Mouse (Mus musculus): ENCODE measurements around the gene Abca5. TPM values are rescaled to one million over a fixed set of nuclear protein-coding genes. Genes with fewer than 3 reads are reported as not detected.
A peak's percentile ranks its signal among the peaks of the same experiment; 100 is the strongest.

The Abca5 gene
- polyA plus RNA-seq, 1 experiment from 2014 or later, result 8.7 TPM

DNA sequence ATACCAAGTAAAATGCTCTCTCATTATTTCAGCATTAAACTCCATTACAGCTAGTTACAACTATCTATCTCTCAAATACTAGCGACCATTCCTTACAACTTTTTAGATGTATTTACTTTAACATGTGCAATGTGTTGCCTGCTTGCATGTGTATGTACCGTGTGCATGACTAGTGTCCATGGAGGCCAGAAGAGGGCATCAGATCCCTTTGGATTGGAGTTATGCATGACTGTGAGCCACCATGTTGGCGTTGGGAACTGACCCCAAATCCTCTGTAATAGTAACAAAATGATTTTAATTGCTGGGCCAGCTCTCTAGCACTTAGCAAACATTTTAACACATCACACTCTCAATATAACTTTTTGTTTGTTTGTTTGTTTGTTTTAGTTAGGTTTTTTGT lies 49.1 kb downstream of the Abca5 start:
- Histone ChIP-seq H3K27ac (no peak overlapping the region), H3K4me2 (no peak overlapping the region), H3K4me1 (replicated peaks) (no peaks in the 10 kb centered on the region), H3K4me3 (no peak overlapping the region), H3K9ac (no peak overlapping the region), H3K27me3 (no peaks in the 10 kb centered on the region), H3K36me3 (peaks cover 22% of the 10 kb centered on the region), H3K9me3 (no peaks in the 10 kb centered on the region)
- ATAC-seq (ENCODE audit: low FRiP score), result no peak
- WGBS, result 84% methylated on average over 3 of the region's 3 CpGs

DNA sequence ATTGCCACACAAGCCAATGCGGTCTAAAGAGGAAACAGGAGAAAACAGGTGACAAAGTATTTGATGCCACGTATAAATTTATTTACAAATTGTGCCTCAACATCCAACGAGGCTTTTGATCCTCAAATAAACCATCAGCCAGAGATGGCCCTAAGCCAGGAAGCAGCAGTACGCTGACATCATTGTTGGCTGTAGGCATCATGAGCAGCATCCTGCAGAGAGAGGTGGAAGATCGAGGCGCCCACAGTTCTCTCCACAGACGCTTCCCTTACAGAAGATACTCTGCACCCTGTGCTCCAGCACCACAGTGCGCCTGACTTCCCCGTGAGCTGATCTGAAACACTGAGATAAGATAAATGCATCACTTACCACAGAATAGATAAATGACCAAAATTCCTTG lies 49.8 kb downstream of the Abca5 start:
- Histone ChIP-seq H3K4me2 (no peak overlapping the region), H3K27ac (no peak overlapping the region), H3K9ac (no peak overlapping the region), H3K36me3 (peaks cover 26% of the 10 kb centered on the region), H3K27me3 (no peaks in the 10 kb centered on the region), H3K4me3 (no peak overlapping the region), H3K9me3 (no peaks in the 10 kb centered on the region), H3K4me1 (replicated peaks) (no peaks in the 10 kb centered on the region)
- WGBS, result 73% methylated on average over 9 of the region's 9 CpGs
- no peak for ATAC-seq (ENCODE audit: low FRiP score)

DNA sequence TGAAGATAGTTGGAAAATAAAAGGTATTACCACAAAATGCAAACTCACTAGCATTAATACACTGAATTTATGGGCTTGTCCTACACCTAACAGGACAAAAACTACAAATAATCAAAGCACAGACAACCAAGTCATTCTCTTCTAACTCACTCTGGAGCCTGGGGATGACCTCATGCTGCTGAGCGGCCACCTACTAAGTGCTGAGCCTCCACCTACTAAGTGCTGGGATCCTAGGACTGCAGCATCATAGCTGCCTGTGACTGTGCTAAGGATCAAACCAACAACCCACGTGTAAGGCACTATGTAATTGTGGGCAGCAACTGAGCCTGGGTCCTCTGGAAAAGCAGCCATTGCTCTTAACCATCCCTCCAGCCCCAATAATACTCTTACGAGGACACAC lies 51.2 kb downstream of the Abca5 start:
- 88% methylated on average over 3 of the region's 3 CpGs for WGBS
- no peaks in the 10 kb centered on the region for H3K4me1 ChIP-seq (replicated peaks)

DNA sequence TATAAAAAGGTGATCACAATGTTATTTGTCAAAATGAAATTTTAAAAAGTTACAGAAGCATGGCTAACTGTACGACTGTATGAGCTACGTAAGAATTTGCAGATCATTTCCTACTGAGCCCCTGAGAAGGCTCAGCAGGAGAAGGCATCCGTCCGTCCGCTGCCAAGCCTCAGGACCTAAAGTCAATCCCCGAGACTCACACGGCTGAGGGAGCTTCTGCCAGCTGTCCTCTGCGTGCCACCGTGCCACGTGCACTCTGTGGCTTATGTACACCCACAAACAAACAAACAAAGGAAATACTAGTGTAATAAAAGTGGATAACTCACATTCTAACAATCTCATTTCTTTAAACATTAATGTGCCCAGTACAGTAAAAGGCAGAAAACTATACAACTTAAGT lies 52.7 kb downstream of the Abca5 start:
- Histone ChIP-seq H3K9me3 (no peaks in the 10 kb centered on the region), H3K27me3 (no peaks in the 10 kb centered on the region), H3K4me2 (no peak overlapping the region), H3K4me3 (no peak overlapping the region), H3K27ac (no peak overlapping the region), H3K36me3 (peaks cover 11% of the 10 kb centered on the region), H3K9ac (no peak overlapping the region), H3K4me1 (replicated peaks) (no peaks in the 10 kb centered on the region)
- 72% methylated on average over 10 of the region's 10 CpGs for WGBS
- ATAC-seq (ENCODE audit: low FRiP score), result no peak

More for the DNA sequence above, 51.2 kb downstream of the Abca5 start:
- Histone ChIP-seq H3K36me3 (peaks cover 19% of the 10 kb centered on the region), H3K9me3 (no peaks in the 10 kb centered on the region), H3K4me2 (no peak overlapping the region), H3K4me3 (no peak overlapping the region), H3K27ac (no peak overlapping the region), H3K27me3 (no peaks in the 10 kb centered on the region), H3K9ac (no peak overlapping the region)
- ATAC-seq (ENCODE audit: low FRiP score), result no peak

DNA sequence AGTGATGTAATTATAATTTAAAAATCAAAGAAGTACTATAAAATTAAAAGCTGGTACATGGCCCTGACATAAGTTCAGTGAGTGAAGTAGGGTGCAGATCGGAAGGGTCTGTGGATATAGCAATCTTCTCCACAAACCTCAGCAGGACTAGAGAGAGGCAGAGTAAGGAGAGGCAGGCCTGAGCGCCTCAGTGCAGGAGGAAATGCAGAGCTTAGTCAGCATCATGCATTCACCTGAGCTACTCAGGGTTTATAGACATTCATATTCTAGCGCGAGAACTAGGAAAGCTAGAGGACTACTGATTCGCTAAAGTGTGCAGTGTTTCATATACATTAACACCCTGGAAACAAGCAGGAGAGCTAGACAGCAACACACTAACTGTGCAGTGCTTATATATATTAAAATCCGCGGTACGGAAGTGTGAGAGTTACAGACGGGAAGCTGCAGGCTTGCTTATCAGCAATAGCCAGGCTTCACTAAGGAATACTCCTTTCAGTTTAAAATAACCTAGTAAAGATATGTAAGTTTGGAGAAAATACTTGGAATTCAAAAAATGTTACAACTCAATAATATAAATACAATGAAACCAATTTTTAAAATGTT lies 53.2 kb downstream of the Abca5 start:
- Histone ChIP-seq H3K4me1 (replicated peaks) (no peaks in the 10 kb centered on the region), H3K27me3 (no peaks in the 10 kb centered on the region), H3K4me3 (no peak overlapping the region), H3K9me3 (no peaks in the 10 kb centered on the region), H3K27ac (no peak overlapping the region), H3K9ac (no peak overlapping the region), H3K4me2 (no peak overlapping the region), H3K36me3 (peaks cover 11% of the 10 kb centered on the region)
- ATAC-seq (ENCODE audit: low FRiP score), result no peak
- 90% methylated on average over 9 of the region's 9 CpGs for WGBS

DNA sequence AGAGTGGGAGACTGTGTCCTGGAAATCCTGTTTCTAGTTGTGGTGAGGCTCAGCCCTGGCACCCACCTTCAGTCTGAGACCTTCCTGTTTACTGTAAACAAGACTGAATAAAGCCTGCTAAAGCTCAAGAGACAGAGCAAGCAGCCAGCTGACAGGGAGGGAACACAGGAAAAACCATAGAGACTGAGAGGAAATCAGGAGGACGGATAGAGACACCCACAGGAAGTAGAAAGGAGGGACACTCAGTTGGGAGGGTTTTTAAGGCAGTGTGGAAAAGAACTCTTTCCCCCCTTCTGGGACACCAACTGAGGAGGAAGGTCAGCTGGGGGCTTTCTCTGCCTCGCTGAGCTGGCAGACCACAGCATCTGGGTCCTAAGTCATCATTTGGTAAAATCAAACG lies 62.7 kb downstream of the Abca5 start:
- Histone ChIP-seq H3K4me2 (no peak overlapping the region), H3K36me3 (peaks cover 5% of the 10 kb centered on the region), H3K27me3 (no peaks in the 10 kb centered on the region), H3K4me1 (replicated peaks) (no peaks in the 10 kb centered on the region), H3K27ac (no peak overlapping the region), H3K4me3 (no peak overlapping the region), H3K9me3 (no peaks in the 10 kb centered on the region), H3K9ac (no peak overlapping the region)
- WGBS, result 69% methylated on average over 3 of the region's 3 CpGs
- no peak for ATAC-seq (ENCODE audit: low FRiP score)

DNA sequence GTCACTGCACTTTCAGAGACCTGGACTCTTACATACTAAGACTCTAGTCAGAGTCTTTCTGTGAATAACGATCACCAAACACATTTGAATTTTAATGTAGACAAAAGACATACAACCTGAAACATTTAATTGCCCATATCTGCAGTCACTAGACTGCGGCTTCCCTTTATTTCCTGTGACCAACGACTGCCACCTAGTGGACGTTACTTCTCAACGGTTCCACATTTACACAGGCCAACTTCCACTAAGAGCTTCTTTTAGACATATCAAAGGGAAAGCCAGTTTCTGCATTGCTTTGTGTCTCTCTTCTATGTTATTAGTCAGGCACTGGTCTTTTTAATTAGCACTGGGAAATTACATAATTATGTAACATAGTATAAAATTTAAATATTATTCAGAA lies 65.8 kb downstream of the Abca5 start:
- ATAC-seq (ENCODE audit: low FRiP score), result no peak
- Histone ChIP-seq H3K9ac (no peak overlapping the region), H3K27ac (no peak overlapping the region), H3K4me1 (replicated peaks) (no peaks in the 10 kb centered on the region), H3K36me3 (peaks cover 3% of the 10 kb centered on the region; the same call in 1 of the 2 replicates), H3K4me2 (no peak overlapping the region), H3K27me3 (no peaks in the 10 kb centered on the region), H3K9me3 (no peaks in the 10 kb centered on the region), H3K4me3 (no peak overlapping the region)
- 6% methylated on average over 5 of the region's 5 CpGs for WGBS

DNA sequence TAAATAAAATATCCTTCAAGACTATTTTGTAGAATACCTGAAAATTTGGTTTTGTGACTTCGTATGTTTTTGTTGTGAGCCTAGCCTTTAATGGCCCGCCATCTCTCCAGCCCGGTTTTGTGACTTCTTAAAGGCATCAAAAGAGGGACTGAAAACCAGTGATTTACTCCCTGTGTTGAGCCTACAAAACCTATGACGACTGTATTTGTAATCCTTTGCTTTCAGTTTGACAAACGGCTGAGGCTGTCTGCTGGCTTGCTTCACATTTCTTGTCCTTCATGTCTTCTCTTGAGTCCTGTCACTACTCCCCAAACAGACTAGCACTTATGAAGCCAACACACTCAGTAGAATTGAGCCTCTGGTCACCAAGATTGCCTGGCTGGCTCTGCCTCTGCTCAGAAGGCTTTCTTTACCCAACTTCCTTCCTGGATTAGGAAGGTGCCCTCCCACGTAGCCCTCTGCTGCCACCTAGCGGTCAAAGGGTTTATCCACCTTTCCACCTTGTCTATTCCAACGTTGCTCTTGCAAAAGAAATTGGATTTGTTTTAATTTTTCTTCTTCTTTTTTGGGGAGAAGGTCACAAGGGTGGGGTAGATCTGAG lies 69.2 kb downstream of the Abca5 start:
- Histone ChIP-seq H3K4me1 (replicated peaks) (no peaks in the 10 kb centered on the region), H3K27ac (no peak overlapping the region), H3K4me2 (no peak overlapping the region), H3K27me3 (no peaks in the 10 kb centered on the region), H3K9me3 (no peaks in the 10 kb centered on the region), H3K9ac (0 out of 2 replicates have a peak overlapping the region, but pooled peaks have one; percentile 25), H3K36me3 (no peaks in the 10 kb centered on the region; the same call in 1 of the 2 replicates), H3K4me3 (no peak overlapping the region)
- 45% methylated on average over 8 of the region's 8 CpGs for WGBS
- ATAC-seq (ENCODE audit: low FRiP score), result peak; percentile 46; the same call in 1 of the 2 replicates

DNA sequence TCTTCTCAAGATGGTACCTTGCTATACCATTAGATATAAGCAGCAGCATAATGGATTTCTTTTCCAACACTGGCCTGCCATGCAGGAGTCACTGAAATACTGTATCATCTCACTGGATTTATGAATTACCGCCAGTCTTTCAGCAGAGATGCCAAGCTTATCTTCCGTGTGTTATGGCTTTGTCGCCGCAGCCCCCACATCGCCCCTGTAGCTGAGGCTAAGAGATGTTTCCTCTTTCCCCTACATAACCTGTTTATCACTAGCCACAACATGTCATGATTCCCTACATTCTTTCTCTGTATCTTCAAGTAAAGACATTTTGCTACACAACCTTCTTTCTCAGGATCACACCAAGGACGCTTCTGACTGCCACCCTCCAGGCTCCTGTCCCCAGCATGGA lies 70.3 kb downstream of the Abca5 start:
- H3K4me2 ChIP-seq, result no peak overlapping the region
- no peaks in the 10 kb centered on the region for H3K27me3 ChIP-seq
- H3K4me1 ChIP-seq (replicated peaks), result no peaks in the 10 kb centered on the region
- WGBS, result 97% methylated on average over 6 of the region's 6 CpGs
- no peak overlapping the region for H3K27ac ChIP-seq
- H3K9me3 ChIP-seq, result no peaks in the 10 kb centered on the region
- H3K4me3 ChIP-seq, result no peak overlapping the region
- no peak for ATAC-seq (ENCODE audit: low FRiP score)
- H3K9ac ChIP-seq, result no peak overlapping the region
- H3K36me3 ChIP-seq, result no peaks in the 10 kb centered on the region; the same call in 1 of the 2 replicates

DNA sequence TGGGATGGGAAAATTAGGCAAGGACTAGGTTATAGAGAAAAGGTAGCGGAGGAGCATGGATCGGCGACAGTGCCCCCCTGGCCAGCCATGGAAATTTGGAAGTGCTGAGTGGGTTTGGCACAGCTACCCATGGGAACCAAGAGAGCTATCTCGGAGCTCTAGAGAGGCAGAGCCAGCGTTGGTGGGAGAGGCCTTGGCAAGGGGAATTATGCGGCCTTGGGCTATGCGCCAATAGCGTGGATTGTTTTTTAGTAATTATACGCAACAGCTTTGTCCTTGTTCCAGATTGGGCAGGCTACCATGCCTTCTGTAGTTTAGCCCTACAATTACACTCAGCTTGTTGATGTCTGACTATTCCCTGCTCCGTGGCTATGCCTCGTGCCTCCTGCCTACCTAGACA lies 70.8 kb downstream of the Abca5 start:
- 81% methylated on average over 11 of the region's 11 CpGs for WGBS
- Histone ChIP-seq H3K27me3 (no peaks in the 10 kb centered on the region), H3K27ac (no peak overlapping the region), H3K4me2 (no peak overlapping the region), H3K4me1 (replicated peaks) (no peaks in the 10 kb centered on the region), H3K36me3 (no peaks in the 10 kb centered on the region; the same call in 1 of the 2 replicates), H3K9me3 (no peaks in the 10 kb centered on the region), H3K4me3 (no peak overlapping the region), H3K9ac (no peak overlapping the region)
- no peak for ATAC-seq (ENCODE audit: low FRiP score)

DNA sequence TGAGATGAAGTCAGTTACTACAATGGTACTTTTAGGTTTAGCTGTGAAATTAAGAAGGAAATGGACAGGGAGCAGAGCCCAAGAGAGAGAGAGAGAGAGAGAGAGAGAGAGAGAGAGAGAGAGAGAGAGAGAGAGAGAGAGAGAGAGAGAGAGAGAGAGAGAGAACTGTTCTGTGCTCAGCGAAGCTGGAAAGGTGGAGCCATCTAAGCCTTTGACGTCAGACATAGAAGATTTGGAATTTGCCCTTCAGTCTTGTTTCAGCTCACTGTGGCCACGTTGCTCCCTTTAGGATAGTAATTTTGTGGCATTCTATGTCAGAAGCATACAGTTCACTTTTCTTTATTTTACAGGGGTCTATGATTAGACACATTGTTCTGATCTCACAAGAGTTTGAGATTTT lies 75.6 kb downstream of the Abca5 start:
- no peak overlapping the region for H3K4me3 ChIP-seq
- no peaks in the 10 kb centered on the region; the same call in 1 of the 2 replicates for H3K36me3 ChIP-seq
- no peak overlapping the region for H3K27ac ChIP-seq
- no peaks in the 10 kb centered on the region for H3K9me3 ChIP-seq
- no peaks in the 10 kb centered on the region for H3K4me1 ChIP-seq (replicated peaks)
- no peaks in the 10 kb centered on the region for H3K27me3 ChIP-seq
- 85% methylated on average over 3 of the region's 3 CpGs for WGBS
- no peak overlapping the region for H3K4me2 ChIP-seq
- no peak overlapping the region for H3K9ac ChIP-seq
- no peak for ATAC-seq (ENCODE audit: low FRiP score)

DNA sequence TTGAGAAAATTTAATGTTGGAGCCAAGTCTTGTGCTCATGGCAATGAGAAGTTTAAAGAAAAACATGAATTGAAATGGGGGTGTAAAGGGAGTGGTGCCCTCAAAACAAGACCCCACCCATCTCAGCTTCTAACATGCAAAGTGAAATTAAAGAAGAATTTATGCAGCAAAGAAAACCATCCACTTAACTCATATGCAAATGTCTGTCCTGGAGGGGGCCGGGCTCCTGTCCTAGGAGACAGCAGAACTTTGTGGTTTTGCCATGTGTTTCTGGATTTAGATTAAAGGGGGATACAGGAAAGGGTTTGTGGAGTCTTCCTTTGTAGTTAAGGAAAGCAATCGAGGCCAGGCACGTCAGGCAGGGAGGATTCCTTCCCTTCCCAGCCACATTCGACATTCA lies 79.6 kb downstream of the Abca5 start:
- Histone ChIP-seq H3K9ac (no peak overlapping the region), H3K4me2 (no peak overlapping the region), H3K4me1 (replicated peaks) (no peaks in the 10 kb centered on the region), H3K9me3 (no peaks in the 10 kb centered on the region), H3K4me3 (no peak overlapping the region), H3K36me3 (no peaks in the 10 kb centered on the region), H3K27me3 (no peaks in the 10 kb centered on the region), H3K27ac (no peak overlapping the region)
- WGBS, result 80% methylated on average over 4 of the region's 4 CpGs
- ATAC-seq (ENCODE audit: low FRiP score), result no peak

DNA sequence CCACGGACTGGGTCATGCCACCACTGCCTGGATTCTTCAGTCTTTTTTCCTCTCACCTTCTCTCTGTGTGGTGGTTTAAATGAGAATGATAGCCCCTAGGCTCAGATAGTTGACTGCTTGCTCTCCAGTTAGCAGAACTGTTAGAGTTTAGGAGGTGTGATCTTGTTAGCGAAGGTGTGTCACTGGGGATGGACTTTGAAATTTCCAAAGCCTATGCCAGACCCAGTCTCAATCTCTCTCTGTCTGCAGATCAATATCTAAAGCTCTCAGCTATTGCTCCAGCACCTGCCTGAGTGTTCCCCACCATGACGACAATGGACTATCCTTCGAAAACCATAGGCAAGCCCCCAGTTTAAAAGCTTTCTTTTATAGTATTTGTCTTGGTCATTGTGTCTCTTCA lies 80.5 kb downstream of the Abca5 start:
- WGBS, result 94% methylated on average over 4 of the region's 4 CpGs
- H3K4me3 ChIP-seq, result no peak overlapping the region
- no peaks in the 10 kb centered on the region for H3K9me3 ChIP-seq
- H3K4me1 ChIP-seq (replicated peaks), result no peaks in the 10 kb centered on the region
- H3K36me3 ChIP-seq, result no peaks in the 10 kb centered on the region
- no peak overlapping the region for H3K9ac ChIP-seq
- ATAC-seq (ENCODE audit: low FRiP score), result no peak
- no peaks in the 10 kb centered on the region for H3K27me3 ChIP-seq
- H3K4me2 ChIP-seq, result no peak overlapping the region
- no peak overlapping the region for H3K27ac ChIP-seq
